Mouse (Mus musculus): ENCODE data around the gene Phf19. TPM values are rescaled to one million over a fixed set of nuclear protein-coding genes. Genes with fewer than 3 reads are reported as not detected.

The Phf19 gene
- polyA plus RNA-seq (2015; fragmentation: Nextera tagmentation; extraction: Ambion mirVana) = 1.5 and 1.8 TPM in 2 replicates

DNA sequence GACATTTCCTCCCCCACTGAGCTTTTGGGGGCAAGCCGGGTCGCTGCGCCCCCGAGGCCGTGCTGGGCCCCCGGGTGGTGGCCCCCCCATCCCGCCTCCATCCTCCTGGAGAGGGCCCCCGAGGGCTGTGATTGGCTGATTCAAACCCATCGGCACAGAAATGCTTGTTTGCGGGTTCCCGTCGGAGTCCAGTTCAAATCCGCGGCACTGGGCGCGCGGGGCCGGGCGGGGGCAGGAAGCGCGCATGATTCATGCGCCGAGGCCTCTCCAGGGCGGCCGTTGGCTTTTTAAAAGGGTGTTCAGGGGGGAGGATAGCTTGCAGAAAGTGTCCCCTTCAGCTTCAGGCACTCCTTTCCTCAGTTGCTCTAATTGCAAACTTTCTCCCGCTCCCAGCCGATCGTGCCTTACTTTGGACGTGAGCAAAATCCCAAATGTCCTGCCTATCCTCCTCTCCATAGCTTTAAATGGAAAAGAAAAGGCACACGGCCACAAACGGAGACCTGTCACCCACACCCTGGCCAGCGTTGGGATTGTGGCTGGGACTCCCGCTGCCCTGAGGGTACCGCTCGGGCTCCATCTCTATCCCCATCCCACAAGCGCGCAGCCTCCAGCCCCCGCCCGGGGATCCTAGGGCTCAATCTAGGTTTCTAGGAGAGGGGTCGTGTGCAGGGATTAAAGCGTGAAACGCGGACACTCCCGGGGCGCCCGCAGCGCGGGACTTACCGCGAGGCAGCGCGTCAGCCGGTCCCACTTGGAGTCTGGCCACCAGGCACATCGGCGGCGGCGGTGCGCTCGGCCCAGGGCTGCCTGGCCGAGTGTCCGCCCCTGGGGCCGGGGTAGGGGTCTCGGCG, at the start of gene Phf19:
Gene Phf19, minus strand, starts transcription at position 809 of the 851 bp plus-strand sequence.
- H3K4me2 ChIP-seq = peak within 1 kb of the TSS; percentile 94
- peak within 1 kb of the TSS; percentile 73 for H3K4me3 ChIP-seq (replicated peaks)
- H3K9ac ChIP-seq = peak within 1 kb of the TSS; percentile 68
- 1% methylated on average over 61 of the region's 64 CpGs for WGBS (ENCODE audit: insufficient replicate concordance)
- ATAC-seq (ENCODE audit: insufficient read depth) = peak; percentile 26
- H3K27me3 ChIP-seq = peaks cover 43% of the 10 kb centered on the region
- H3K36me3 ChIP-seq (replicated peaks) = 0 out of 2 replicates have a peak, but pooled peaks cover 21% of the 10 kb centered on the region
- H3K9me3 ChIP-seq (replicated peaks) = no peaks in the 10 kb centered on the region
- H3K4me1 ChIP-seq (replicated peaks) = peaks cover 27% of the 10 kb centered on the region
- H3K27ac ChIP-seq (replicated peaks) = peak within 1 kb of the TSS; percentile 57

DNA sequence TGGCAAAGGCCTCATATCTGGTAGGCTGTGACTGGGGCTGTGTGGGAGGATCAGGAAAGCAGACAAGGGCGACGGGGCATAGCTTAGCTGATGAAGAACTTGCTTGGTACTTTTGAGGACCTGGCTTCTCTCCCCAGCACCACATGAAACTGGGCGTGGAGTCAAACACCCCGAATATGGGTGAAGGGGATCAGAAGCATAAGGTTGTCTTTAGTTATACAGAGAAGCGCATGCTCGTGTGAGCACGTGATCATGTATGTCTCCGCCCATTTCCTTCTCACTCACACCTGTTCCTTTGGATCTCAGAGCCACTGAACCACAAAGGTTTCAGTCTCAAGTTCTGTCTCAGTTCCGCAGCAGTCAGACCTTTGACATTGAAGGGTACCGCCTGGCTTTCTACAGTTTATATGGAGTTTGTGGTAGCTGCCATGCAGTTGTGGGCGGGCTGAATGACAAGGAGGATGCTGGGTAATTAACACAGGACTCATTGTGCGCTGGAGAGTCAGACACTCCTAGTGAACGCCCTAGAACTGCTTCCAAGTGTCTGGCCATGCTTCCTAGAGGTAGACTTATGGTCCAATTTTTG, 49.6 kb upstream of the Phf19 start:
- Histone ChIP-seq H3K4me2 (no peak overlapping the region), H3K27me3 (peaks cover 19% of the 10 kb centered on the region), H3K36me3 (replicated peaks) (no peaks in the 10 kb centered on the region), H3K4me1 (replicated peaks) (peaks cover 18% of the 10 kb centered on the region; the same call in 1 of the 2 replicates), H3K9ac (no peak overlapping the region), H3K4me3 (replicated peaks) (no peak overlapping the region), H3K9me3 (replicated peaks) (no peaks in the 10 kb centered on the region), H3K27ac (replicated peaks) (no peak overlapping the region)
- WGBS (ENCODE audit: insufficient replicate concordance) = 56% methylated on average over 13 of the region's 13 CpGs
- no peak for ATAC-seq (ENCODE audit: insufficient read depth)

DNA sequence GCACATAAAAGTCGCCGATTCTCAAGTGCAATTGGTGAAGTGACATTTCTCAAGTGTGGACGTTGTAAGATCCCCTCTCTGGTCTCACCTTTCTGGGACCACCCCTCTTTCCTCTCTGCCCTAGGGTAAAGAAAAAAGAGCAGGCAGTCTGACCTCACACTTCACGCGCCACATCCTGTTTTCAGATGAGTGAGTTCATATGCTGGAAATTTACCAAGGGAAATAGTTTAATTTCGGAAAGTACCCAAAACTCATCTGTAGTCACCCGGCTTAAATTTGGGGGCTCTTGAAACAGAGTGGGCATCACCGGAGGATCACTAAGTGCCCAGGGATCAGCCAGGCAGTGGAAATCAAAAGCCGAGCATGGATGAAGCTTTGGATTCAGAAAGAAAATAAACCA, 49.1 kb upstream of the Phf19 start:
- Histone ChIP-seq H3K27me3 (peaks cover 19% of the 10 kb centered on the region), H3K27ac (replicated peaks) (no peak overlapping the region), H3K9me3 (replicated peaks) (no peaks in the 10 kb centered on the region), H3K9ac (no peak overlapping the region), H3K4me3 (replicated peaks) (no peak overlapping the region), H3K4me2 (no peak overlapping the region), H3K4me1 (replicated peaks) (peaks cover 18% of the 10 kb centered on the region; the same call in 1 of the 2 replicates), H3K36me3 (replicated peaks) (no peaks in the 10 kb centered on the region)
- 57% methylated on average over 9 of the region's 9 CpGs for WGBS (ENCODE audit: insufficient replicate concordance)
- no peak for ATAC-seq (ENCODE audit: insufficient read depth)

DNA sequence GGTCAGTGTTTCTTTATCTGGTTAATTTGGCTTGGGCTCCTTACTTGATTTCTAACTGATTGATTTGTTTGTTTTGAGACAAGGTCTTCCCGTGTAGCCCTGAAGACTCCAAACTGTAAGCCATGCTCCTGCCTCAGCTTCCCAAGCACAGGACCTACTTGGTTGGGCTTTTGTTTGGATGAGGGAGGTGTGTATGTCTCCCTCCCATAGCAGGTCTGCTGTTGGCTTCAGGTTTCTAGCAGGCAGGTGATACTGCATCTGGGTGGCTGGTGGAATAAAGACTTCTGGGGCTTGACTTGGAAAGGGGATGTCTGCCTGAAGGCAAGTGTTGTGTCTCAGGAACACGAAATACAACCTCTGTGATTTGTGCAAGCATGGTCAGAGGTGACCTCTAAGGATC, 48.4 kb upstream of the Phf19 start:
- Histone ChIP-seq H3K4me2 (no peak overlapping the region), H3K4me3 (replicated peaks) (no peak overlapping the region), H3K27me3 (peaks cover 19% of the 10 kb centered on the region), H3K27ac (replicated peaks) (no peak overlapping the region), H3K9ac (no peak overlapping the region), H3K4me1 (replicated peaks) (peaks cover 18% of the 10 kb centered on the region; the same call in 1 of the 2 replicates), H3K9me3 (replicated peaks) (no peaks in the 10 kb centered on the region), H3K36me3 (replicated peaks) (no peaks in the 10 kb centered on the region)
- WGBS (ENCODE audit: insufficient replicate concordance) = 47% methylated on average over 2 of the region's 2 CpGs
- ATAC-seq (ENCODE audit: insufficient read depth) = no peak

DNA sequence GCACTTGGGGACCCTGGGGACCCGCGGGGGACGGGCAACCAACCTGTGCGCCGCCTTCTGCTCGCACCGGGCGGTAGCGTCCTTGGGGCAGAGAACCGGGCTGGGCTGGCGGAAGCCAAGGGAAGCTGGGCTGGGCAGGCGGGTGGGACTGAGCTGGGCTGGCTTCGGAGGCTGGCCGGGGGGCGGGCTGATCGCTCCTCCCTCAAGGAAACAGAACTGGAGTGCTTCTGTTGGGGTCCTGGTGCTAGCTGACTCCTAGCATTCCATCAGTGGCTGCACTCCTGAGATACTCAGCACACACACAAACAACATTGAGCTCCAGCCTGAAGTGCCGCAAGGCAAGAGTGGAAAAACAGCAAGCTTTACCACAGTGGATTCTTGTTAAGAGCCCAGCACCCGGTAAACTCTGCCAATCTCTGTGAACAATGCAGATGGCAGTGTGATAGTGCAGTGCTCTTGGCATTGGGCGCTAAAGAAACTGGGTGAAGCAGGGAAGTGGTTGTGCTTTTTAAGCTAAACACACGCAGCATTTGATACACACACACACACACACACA, 47.7 kb upstream of the Phf19 start, which contains the start of gene Traf1:
Gene Traf1, minus strand, starts transcription at position 292 of the 556 bp plus-strand sequence.
- Histone ChIP-seq H3K4me2 (peak within 1 kb of the TSS; percentile 49), H3K27me3 (peaks cover 19% of the 10 kb centered on the region), H3K9me3 (replicated peaks) (no peaks in the 10 kb centered on the region), H3K4me1 (replicated peaks) (peaks cover 18% of the 10 kb centered on the region; the same call in 1 of the 2 replicates), H3K4me3 (replicated peaks) (peak within 1 kb of the TSS; percentile 7; the same call in 1 of the 2 replicates), H3K36me3 (replicated peaks) (no peaks in the 10 kb centered on the region), H3K27ac (replicated peaks) (no peak within 1 kb of the TSS), H3K9ac (no peak within 1 kb of the TSS)
- no peak for ATAC-seq (ENCODE audit: insufficient read depth)
- 10% methylated on average over 20 of the region's 20 CpGs for WGBS (ENCODE audit: insufficient replicate concordance)

DNA sequence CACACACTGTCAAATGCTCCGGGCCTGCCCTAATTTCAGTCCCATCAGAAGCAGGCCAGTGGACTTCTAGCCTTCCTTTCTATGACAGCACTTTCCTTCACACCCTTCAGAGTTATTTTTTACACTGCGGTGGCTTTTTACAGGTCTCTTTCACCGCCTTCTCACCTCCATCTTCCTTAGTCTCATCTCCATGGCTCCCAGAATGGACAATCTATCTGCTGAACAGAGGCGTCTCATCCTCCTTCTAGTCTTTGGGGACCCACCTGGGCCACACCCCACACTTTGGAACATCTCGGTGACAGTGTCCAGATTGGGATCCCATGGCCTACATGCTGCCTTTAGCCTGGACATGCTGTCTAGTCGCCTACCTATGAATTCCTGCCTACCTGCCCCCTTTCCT, 47.1 kb upstream of the Phf19 start:
- no peaks in the 10 kb centered on the region for H3K36me3 ChIP-seq (replicated peaks)
- peaks cover 17% of the 10 kb centered on the region; the same call in 1 of the 2 replicates for H3K4me1 ChIP-seq (replicated peaks)
- H3K4me3 ChIP-seq (replicated peaks) = no peak overlapping the region
- H3K27me3 ChIP-seq = peaks cover 19% of the 10 kb centered on the region
- peak overlapping the region; percentile 49; the same call in 1 of the 2 replicates for H3K4me2 ChIP-seq
- WGBS (ENCODE audit: insufficient replicate concordance) = 50% methylated on average over 6 of the region's 6 CpGs
- no peaks in the 10 kb centered on the region for H3K9me3 ChIP-seq (replicated peaks)
- no peak overlapping the region for H3K27ac ChIP-seq (replicated peaks)
- H3K9ac ChIP-seq = no peak overlapping the region
- ATAC-seq (ENCODE audit: insufficient read depth) = no peak

DNA sequence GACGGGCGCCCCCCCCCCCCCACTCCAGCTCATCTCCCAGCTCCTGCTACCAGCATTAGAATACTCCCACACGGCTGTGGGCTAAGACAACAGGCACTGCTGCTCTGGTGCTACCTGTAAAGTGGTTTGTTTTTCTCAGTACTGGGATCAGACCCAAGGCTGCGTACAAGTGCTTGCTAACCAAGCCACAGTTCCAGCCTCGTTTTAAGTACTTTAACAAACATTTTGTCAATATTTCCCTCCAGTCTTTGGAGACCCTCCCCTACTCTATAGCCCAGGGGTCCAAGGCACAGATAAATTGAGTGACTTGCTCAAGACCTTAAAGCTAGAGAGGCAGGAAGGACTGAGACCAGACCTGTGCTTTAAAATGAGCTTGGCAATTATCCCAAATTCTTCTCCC, 46.6 kb upstream of the Phf19 start:
- Histone ChIP-seq H3K4me2 (no peak overlapping the region), H3K9ac (no peak overlapping the region), H3K4me3 (replicated peaks) (no peak overlapping the region), H3K9me3 (replicated peaks) (no peaks in the 10 kb centered on the region), H3K36me3 (replicated peaks) (no peaks in the 10 kb centered on the region), H3K27me3 (peaks cover 19% of the 10 kb centered on the region), H3K4me1 (replicated peaks) (peaks cover 12% of the 10 kb centered on the region; the same call in 1 of the 2 replicates), H3K27ac (replicated peaks) (no peak overlapping the region)
- WGBS (ENCODE audit: insufficient replicate concordance) = 74% methylated on average over 5 of the region's 5 CpGs
- ATAC-seq (ENCODE audit: insufficient read depth) = no peak

DNA sequence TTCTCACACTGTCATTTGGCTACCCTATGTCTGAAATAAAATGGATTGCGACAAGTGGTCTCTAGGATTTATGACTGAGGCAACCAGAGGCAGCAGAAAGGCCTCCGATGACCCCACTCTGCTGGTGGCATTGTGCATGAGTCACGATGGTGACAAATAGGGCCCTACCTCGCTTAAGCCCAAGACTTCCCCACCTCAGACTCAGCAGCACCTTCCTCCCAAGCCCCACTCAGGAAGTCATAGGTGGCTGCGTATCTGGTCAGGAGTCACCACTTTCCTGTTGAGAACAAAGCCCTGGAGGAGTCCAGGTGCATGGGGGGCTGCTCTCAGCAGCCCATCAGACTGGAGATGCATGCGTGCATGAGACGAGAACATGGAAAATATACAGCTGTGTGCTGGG, 44.8 kb upstream of the Phf19 start:
- Histone ChIP-seq H3K9ac (no peak overlapping the region), H3K4me3 (replicated peaks) (no peak overlapping the region), H3K4me2 (no peak overlapping the region), H3K36me3 (replicated peaks) (no peaks in the 10 kb centered on the region), H3K27ac (replicated peaks) (no peak overlapping the region), H3K9me3 (replicated peaks) (no peaks in the 10 kb centered on the region), H3K27me3 (peaks cover 19% of the 10 kb centered on the region), H3K4me1 (replicated peaks) (peaks cover 7% of the 10 kb centered on the region; the same call in 1 of the 2 replicates)
- no peak for ATAC-seq (ENCODE audit: insufficient read depth)
- WGBS (ENCODE audit: insufficient replicate concordance) = 48% methylated on average over 7 of the region's 7 CpGs

DNA sequence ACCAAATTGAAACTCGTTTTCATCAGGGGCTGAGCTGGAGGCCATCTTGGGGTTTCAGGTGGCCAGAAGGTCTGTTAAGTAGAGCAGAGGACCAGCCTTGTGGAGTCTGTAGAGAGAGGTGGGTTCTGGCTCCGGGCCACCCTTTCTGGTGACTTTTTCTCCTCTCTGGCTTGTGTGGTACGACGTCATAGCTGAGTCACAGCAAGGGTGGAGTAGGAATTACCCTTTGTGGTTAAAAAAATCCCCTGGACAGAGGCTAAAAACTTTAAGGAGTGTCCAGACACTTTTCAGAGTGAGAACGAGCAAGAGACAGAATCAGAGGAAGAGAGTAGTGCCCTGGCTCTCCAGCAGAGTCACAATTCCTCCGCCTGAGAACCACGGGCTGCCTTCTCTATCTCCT, 44.2 kb upstream of the Phf19 start:
- Histone ChIP-seq H3K27me3 (peaks cover 19% of the 10 kb centered on the region), H3K4me1 (replicated peaks) (peaks cover 7% of the 10 kb centered on the region; the same call in 1 of the 2 replicates), H3K4me2 (no peak overlapping the region), H3K9ac (no peak overlapping the region), H3K27ac (replicated peaks) (no peak overlapping the region), H3K4me3 (replicated peaks) (no peak overlapping the region), H3K9me3 (replicated peaks) (no peaks in the 10 kb centered on the region), H3K36me3 (replicated peaks) (no peaks in the 10 kb centered on the region)
- 45% methylated on average over 7 of the region's 7 CpGs for WGBS (ENCODE audit: insufficient replicate concordance)
- no peak for ATAC-seq (ENCODE audit: insufficient read depth)

DNA sequence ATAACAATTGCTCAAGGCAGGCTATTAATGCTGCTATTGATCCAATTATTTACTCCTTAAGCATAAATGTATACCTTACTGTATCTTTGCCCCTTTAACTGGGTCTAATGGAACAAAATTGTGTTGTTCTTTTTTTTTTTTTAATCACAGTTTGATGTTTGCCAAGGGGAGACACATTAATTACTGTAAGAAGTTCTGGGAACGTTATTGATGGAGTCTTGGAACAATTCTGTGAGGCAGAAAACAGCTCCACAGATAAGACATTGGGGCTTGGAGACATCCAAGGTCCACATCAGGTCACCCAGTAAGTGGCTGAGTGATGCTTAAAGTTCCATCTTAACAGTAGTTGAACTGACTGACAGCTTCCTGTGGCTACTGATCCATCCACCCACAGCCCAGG, 43.6 kb upstream of the Phf19 start:
- H3K36me3 ChIP-seq (replicated peaks) = no peaks in the 10 kb centered on the region
- H3K27me3 ChIP-seq = peaks cover 19% of the 10 kb centered on the region
- H3K9ac ChIP-seq = no peak overlapping the region
- H3K4me2 ChIP-seq = no peak overlapping the region
- H3K4me1 ChIP-seq (replicated peaks) = peaks cover 7% of the 10 kb centered on the region; the same call in 1 of the 2 replicates
- H3K27ac ChIP-seq (replicated peaks) = no peak overlapping the region
- ATAC-seq (ENCODE audit: insufficient read depth) = no peak
- no peaks in the 10 kb centered on the region for H3K9me3 ChIP-seq (replicated peaks)
- no peak overlapping the region for H3K4me3 ChIP-seq (replicated peaks)
- 38% methylated on average over 1 of the region's 1 CpGs for WGBS (ENCODE audit: insufficient replicate concordance)

DNA sequence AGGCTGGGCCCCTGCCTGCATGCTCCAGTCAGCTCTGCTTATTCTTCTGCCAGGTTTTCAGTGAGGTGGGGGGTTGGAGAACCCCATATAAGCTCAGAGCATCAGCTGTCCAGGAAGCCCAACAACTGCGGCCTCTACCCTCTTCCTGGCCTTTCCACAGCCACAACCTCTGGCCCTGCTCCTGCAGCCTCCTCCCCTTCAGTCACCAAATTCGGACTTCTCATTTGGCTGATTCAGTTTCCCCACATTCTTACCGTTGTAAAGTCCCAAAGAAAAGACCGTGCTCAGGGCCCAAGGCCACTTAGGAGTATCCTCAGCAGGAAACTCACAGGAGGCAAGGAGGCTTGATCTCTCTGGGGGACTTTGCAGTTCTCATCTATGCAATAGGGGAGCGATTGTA, 43.1 kb upstream of the Phf19 start:
- Histone ChIP-seq H3K4me1 (replicated peaks) (peaks cover 7% of the 10 kb centered on the region; the same call in 1 of the 2 replicates), H3K9ac (no peak overlapping the region), H3K4me2 (no peak overlapping the region), H3K27ac (replicated peaks) (no peak overlapping the region), H3K9me3 (replicated peaks) (no peaks in the 10 kb centered on the region), H3K36me3 (replicated peaks) (no peaks in the 10 kb centered on the region), H3K4me3 (replicated peaks) (no peak overlapping the region), H3K27me3 (peaks cover 15% of the 10 kb centered on the region)
- no peak for ATAC-seq (ENCODE audit: insufficient read depth)
- 43% methylated on average over 5 of the region's 5 CpGs for WGBS (ENCODE audit: insufficient replicate concordance)

Measured in liver, embryonic 15.5 days (tissue).